Mouse (Mus musculus) lung, postnatal 0 days (tissue): ENCODE measurements around the gene Slc17a6.

Experiments used
- CTCF ChIP-seq: IDR thresholded peaks from 2 replicates; pipeline ENCODE4 v1.5.1; 2016; ENCODE audit warnings: antibody characterized with exemption, mild to moderate bottlenecking
- EP300 ChIP-seq: IDR thresholded peaks from 2 replicates; pipeline ENCODE4 v1.6.1; 2016; ENCODE audit warnings: antibody characterized with exemption, mild to moderate bottlenecking, control low read depth

- TF ChIP-seq CTCF (no peak), EP300 (no peak)
Measured at GRCm38 (mm10) chr7:51624336-51624897, 2.6 kb downstream of the Slc17a6 start.
